In genomic region chr15:102939256-102940155, GRCm38 (mm10) we compare ENCODE assay signal across 28 mouse cellular contexts. TPM values are rescaled to one million over a fixed set of nuclear protein-coding genes. Genes with fewer than 3 reads are reported as not detected.
DNase-seq lines count a peak whose midpoint lies in the region; ATAC-seq and TF ChIP-seq lines count a peak whose summit lies in the region.
"Had no signal": no experiment of that assay in that cellular context is flagged by ENCODE, and none has a peak within 500 bp of the region (broad histone marks: within the 10 kb centered on the region; RNA-seq: fewer than 3 reads in every experiment).

No protein-coding gene starts in this region.

- no peak overlapping the region for H3K9ac ChIP-seq in kidney, postnatal 0 days (ENCODE audit: low read depth, low read length)
- peak overlapping the region; percentile 37; the same call in 1 of the 2 replicates for H3K9ac ChIP-seq in limb, embryonic 12.5 days (replicated peaks)
- peak overlapping the region; percentile 11 for H3K9ac ChIP-seq in neural tube, embryonic 15.5 days (replicated peaks)
- H3K9ac ChIP-seq: embryonic facial prominence, embryonic 12.5 days; hindbrain, embryonic 15.5 days; liver, embryonic 15.5 days had no signal

- WGBS in kidney, postnatal 0 days, result 5% methylated on average over 33 of the region's 34 CpGs
- WGBS in limb, embryonic 12.5 days, result 1% methylated on average over 34 of the region's 34 CpGs
- 3% methylated on average over 32 of the region's 34 CpGs for WGBS in neural tube, embryonic 15.5 days

- 0 out of 2 replicates have a peak, but pooled peaks have one; percentile 9 for ATAC-seq in kidney, postnatal 0 days (replicated peaks; ENCODE audit: low FRiP score, low read depth)
- ATAC-seq in limb, embryonic 12.5 days (ENCODE audit: insufficient number of reproducible peaks, insufficient read depth, low FRiP score, low TSS enrichment, low read depth), result no peak
- no peak for ATAC-seq in neural tube, embryonic 15.5 days (ENCODE audit: low FRiP score)
- ATAC-seq: forebrain, embryonic 16.5 days had no signal

- H3K9me3 ChIP-seq in kidney, postnatal 0 days (replicated peaks; ENCODE audit: low read length), result no peaks in the 10 kb centered on the region
- no peaks in the 10 kb centered on the region for H3K9me3 ChIP-seq in limb, embryonic 12.5 days
- no peaks in the 10 kb centered on the region for H3K9me3 ChIP-seq in neural tube, embryonic 15.5 days (replicated peaks)
- H3K9me3 ChIP-seq: embryonic facial prominence, embryonic 12.5 days; hindbrain, embryonic 15.5 days; liver, embryonic 15.5 days had no signal

- H3K4me3 ChIP-seq in kidney, postnatal 0 days (replicated peaks; ENCODE audit: low read depth, low read length), result no peak overlapping the region
- peak overlapping the region; percentile 24 for H3K4me3 ChIP-seq in limb, embryonic 12.5 days (replicated peaks)
- H3K4me3 ChIP-seq in neural tube, embryonic 15.5 days (replicated peaks), result peak overlapping the region; percentile 37
- H3K4me3 ChIP-seq: embryonic facial prominence, embryonic 12.5 days; erythroblast, embryonic 14.5 days; hindbrain, embryonic 15.5 days; layer of hippocampus, adult 2 months; liver, embryonic 15.5 days had no signal

- H3K27ac ChIP-seq in kidney, postnatal 0 days, result no peak overlapping the region
- H3K27ac ChIP-seq in limb, embryonic 12.5 days, result 0 out of 2 replicates have a peak overlapping the region, but pooled peaks have one; percentile 23
- H3K27ac ChIP-seq in neural tube, embryonic 15.5 days (replicated peaks), result peak overlapping the region; percentile 41
- H3K27ac ChIP-seq: embryonic facial prominence, embryonic 12.5 days; hindbrain, embryonic 15.5 days; layer of hippocampus, adult 2 months; liver, embryonic 15.5 days; macrophage had no signal

- peak overlapping the region; percentile 30 for H3K4me2 ChIP-seq in kidney, postnatal 0 days (ENCODE audit: low read length)
- H3K4me2 ChIP-seq in limb, embryonic 12.5 days, result peak overlapping the region; percentile 49
- H3K4me2 ChIP-seq in neural tube, embryonic 15.5 days, result peak overlapping the region; percentile 43
- H3K4me2 ChIP-seq: embryonic facial prominence, embryonic 12.5 days; hindbrain, embryonic 15.5 days; liver, embryonic 15.5 days; midbrain, embryonic 11.5 days had no signal

- 0 out of 2 replicates have a peak, but pooled peaks cover 9% of the 10 kb centered on the region for H3K4me1 ChIP-seq in kidney, postnatal 0 days (replicated peaks; ENCODE audit: insufficient read depth, low read length)
- H3K4me1 ChIP-seq in limb, embryonic 12.5 days (replicated peaks), result peaks cover 29% of the 10 kb centered on the region
- H3K4me1 ChIP-seq in neural tube, embryonic 15.5 days, result peaks cover 11% of the 10 kb centered on the region
- H3K4me1 ChIP-seq: embryonic facial prominence, embryonic 12.5 days; hindbrain, embryonic 15.5 days had no signal

- H3K36me3 ChIP-seq in kidney, postnatal 0 days (ENCODE audit: insufficient read depth, low read length), result no peaks in the 10 kb centered on the region
- H3K36me3 ChIP-seq in limb, embryonic 12.5 days, result no peaks in the 10 kb centered on the region
- no peaks in the 10 kb centered on the region for H3K36me3 ChIP-seq in neural tube, embryonic 15.5 days
- H3K36me3 ChIP-seq: embryonic facial prominence, embryonic 12.5 days; hindbrain, embryonic 15.5 days; liver, embryonic 15.5 days had no signal

- DNase-seq in heart, adult 11 months, result peak; percentile 79
- DNase-seq in heart, adult 9 months (ENCODE audit: low spot score in 2 of 2), result no peak
- no peak for DNase-seq in kidney, postnatal 0 days (ENCODE audit: low spot score)
- DNase-seq in kidney, adult 8-10 months, result no peak
- no peak for DNase-seq in retina, embryonic 14.5 days (ENCODE audit: low spot score)
- DNase-seq in spleen, postnatal 14 days (ENCODE audit: low spot score in 2 of 2), result no peak
- DNase-seq: adrenal gland, adult 2 months; cerebellum, adult 8-10 months; heart, postnatal 36 days; kidney, postnatal 10 days; layer of hippocampus, postnatal 36 days; retina, postnatal 1 day had no signal

- TF ChIP-seq CTCF in kidney, postnatal 0 days (IDR thresholded peaks at IDR 0.05; ENCODE audit: low read depth), result no peak

- H3K27me3 ChIP-seq in kidney, postnatal 0 days (ENCODE audit: insufficient read depth, low read length), result peaks cover 88% of the 10 kb centered on the region
- peaks cover 91% of the 10 kb centered on the region for H3K27me3 ChIP-seq in limb, embryonic 12.5 days
- H3K27me3 ChIP-seq in neural tube, embryonic 15.5 days (replicated peaks), result peaks cover 84% of the 10 kb centered on the region

RNA-seq across cellular contexts. Expression of gene Hoxc12, which starts 2.9 kb away (rescaled TPM):
- polyA plus RNA-seq in kidney, postnatal 0 days (2015; fragmentation: Nextera tagmentation; extraction: Ambion mirVana), result not detected in 2 replicates
- polyA plus RNA-seq in limb, embryonic 12.5 days (2016; fragmentation: Nextera tagmentation; extraction: Ambion mirVana), result 2.0 and 2.8 TPM in 2 replicates
- 12.7 and 19.7 TPM in 2 replicates for polyA plus RNA-seq in neural tube, embryonic 15.5 days (2015; fragmentation: Nextera tagmentation; extraction: Ambion mirVana)
- polyA plus RNA-seq: adrenal gland, adult 2 months; cortical plate, adult 2 months; embryonic facial prominence, embryonic 12.5 days; erythroblast, embryonic 14.5 days; forebrain, embryonic 16.5 days; gonadal fat pad, adult 2 months; heart, embryonic 14.5 days; hindbrain, embryonic 15.5 days; liver, embryonic 15.5 days; lung, embryonic 16.5 days; macrophage; midbrain, embryonic 11.5 days; stomach, embryonic 16.5 days; thymus, postnatal 0 days had no signal

RNA-seq across cellular contexts. Expression of gene Hoxc11, which starts 14.7 kb away (rescaled TPM):
- 1.5 and 1.8 TPM in 2 replicates for polyA plus RNA-seq in kidney, postnatal 0 days (2015; fragmentation: Nextera tagmentation; extraction: Ambion mirVana)
- polyA plus RNA-seq in limb, embryonic 12.5 days (2016; fragmentation: Nextera tagmentation; extraction: Ambion mirVana), result 3.5 and 5.2 TPM in 2 replicates
- 2.1 and 5.6 TPM in 2 replicates for polyA plus RNA-seq in neural tube, embryonic 15.5 days (2015; fragmentation: Nextera tagmentation; extraction: Ambion mirVana)
- polyA plus RNA-seq: adrenal gland, adult 2 months; cortical plate, adult 2 months; embryonic facial prominence, embryonic 12.5 days; erythroblast, embryonic 14.5 days; forebrain, embryonic 16.5 days; heart, embryonic 14.5 days; hindbrain, embryonic 15.5 days; liver, embryonic 15.5 days; lung, embryonic 16.5 days; macrophage; midbrain, embryonic 11.5 days; stomach, embryonic 16.5 days had no signal

RNA-seq across cellular contexts. Expression of gene Hoxc13, which starts 18.6 kb away (rescaled TPM):
- polyA plus RNA-seq in kidney, postnatal 0 days (2015; fragmentation: Nextera tagmentation; extraction: Ambion mirVana), result 0.05 TPM in 1 of 2 replicates, not detected in the other
- polyA plus RNA-seq in limb, embryonic 12.5 days (2016; fragmentation: Nextera tagmentation; extraction: Ambion mirVana), result 3.6 and 5.0 TPM in 2 replicates
- 5.7 and 9.3 TPM in 2 replicates for polyA plus RNA-seq in neural tube, embryonic 15.5 days (2015; fragmentation: Nextera tagmentation; extraction: Ambion mirVana)
- polyA plus RNA-seq: adrenal gland, adult 2 months; cortical plate, adult 2 months; erythroblast, embryonic 14.5 days; forebrain, embryonic 16.5 days; gonadal fat pad, adult 2 months; heart, embryonic 14.5 days; hindbrain, embryonic 15.5 days; liver, embryonic 15.5 days; lung, embryonic 16.5 days; macrophage; stomach, embryonic 16.5 days had no signal

RNA-seq across cellular contexts. Expression of gene Hoxc10, which starts 27.1 kb away (rescaled TPM):
- polyA plus RNA-seq in kidney, postnatal 0 days (2015; fragmentation: Nextera tagmentation; extraction: Ambion mirVana), result 30.6 and 34.1 TPM in 2 replicates
- polyA plus RNA-seq in limb, embryonic 12.5 days (2016; fragmentation: Nextera tagmentation; extraction: Ambion mirVana), result 20.7 and 21.2 TPM in 2 replicates
- polyA plus RNA-seq in neural tube, embryonic 15.5 days (2015; fragmentation: Nextera tagmentation; extraction: Ambion mirVana), result 51.3 and 71.0 TPM in 2 replicates
- polyA plus RNA-seq: adrenal gland, adult 2 months; cortical plate, adult 2 months; embryonic facial prominence, embryonic 12.5 days; erythroblast, embryonic 14.5 days; forebrain, embryonic 16.5 days; heart, embryonic 14.5 days; hindbrain, embryonic 15.5 days; liver, embryonic 15.5 days; lung, embryonic 16.5 days; macrophage; midbrain, embryonic 11.5 days; thymus, postnatal 0 days had no signal

RNA-seq across cellular contexts. Expression of gene Hoxc5, which starts 27.7 kb away (rescaled TPM):
- 2.7 and 3.9 TPM in 2 replicates for polyA plus RNA-seq in kidney, postnatal 0 days (2015; fragmentation: Nextera tagmentation; extraction: Ambion mirVana)
- 6.3 and 12.2 TPM in 2 replicates for polyA plus RNA-seq in limb, embryonic 12.5 days (2016; fragmentation: Nextera tagmentation; extraction: Ambion mirVana)
- polyA plus RNA-seq in neural tube, embryonic 15.5 days (2015; fragmentation: Nextera tagmentation; extraction: Ambion mirVana), result 14.6 and 20.7 TPM in 2 replicates
- polyA plus RNA-seq: cortical plate, adult 2 months; erythroblast, embryonic 14.5 days; forebrain, embryonic 16.5 days; macrophage; midbrain, embryonic 11.5 days had no signal
